Mouse (Mus musculus) neural tube, embryonic 12.5 days (tissue): ENCODE results near the gene Larp4b. TPM values are rescaled to one million over a fixed set of nuclear protein-coding genes. Genes with fewer than 3 reads are reported as not detected.
A peak's percentile ranks its signal among the peaks of the same experiment; 100 is the strongest.

Experiments used
- ATAC-seq: fragments of 200-750 bp; cut with Nextera tagmentation; 2 replicates; pipeline ENCODE4 v1.8.0; 2017; ENCODE audit warnings: low read depth, mild to moderate bottlenecking, moderate TSS enrichment, moderate library complexity; ENCODE audit not compliant: low FRiP score
- H3K27ac ChIP-seq: fragments of 300-500 bp; sonication (generic); 2 replicates; pipeline ENCODE4 v1.5.1; 2016
- H3K27me3 ChIP-seq: fragments of 300-500 bp; sonication (generic); replicated peaks from 2 replicates; pipeline ENCODE4 v1.6.1; 2016; ENCODE audit warnings: mild to moderate bottlenecking
- H3K36me3 ChIP-seq: fragments of 300-500 bp; sonication (generic); 2 replicates; pipeline ENCODE4 v1.6.1; 2016; ENCODE audit warnings: mild to moderate bottlenecking
- H3K4me1 ChIP-seq: fragments of 300-500 bp; sonication (generic); 2 replicates; pipeline ENCODE4 v1.6.1; 2016
- H3K4me2 ChIP-seq: fragments of 300-500 bp; sonication (generic); replicated peaks from 2 replicates; pipeline ENCODE4 v1.6.1; 2016; ENCODE audit warnings: mild to moderate bottlenecking
- H3K4me3 ChIP-seq: fragments of 300-500 bp; sonication (generic); 2 replicates; pipeline ENCODE4 v1.5.1; 2016
- H3K9ac ChIP-seq: fragments of 300-500 bp; sonication (generic); 2 replicates; pipeline ENCODE4 v1.6.1; 2016; ENCODE audit warnings: mild to moderate bottlenecking
- H3K9me3 ChIP-seq: fragments of 300-500 bp; sonication (generic); 2 replicates; pipeline ENCODE4 v1.6.1; 2016; ENCODE audit warnings: mild to moderate bottlenecking
- WGBS: fragments of 180-500 bp; shearing (Covaris S2); methylation state at CpG from one replicate; pipeline ENCODE4 v1.1.7; 2016; 5-methylcytosine and 5-hydroxymethylcytosine counted together
- polyA plus RNA-seq: library from polyadenylated mRNA; unstranded; fragments of >200 nt; fragmentation: Nextera tagmentation; extraction: Ambion mirVana; gene quantifications from 2 replicates; pipeline ENCODE4 v1.2.1, GENCODE M21; 2016

Larp4b gene
- polyA plus RNA-seq, 1 experiment from 2014 or later: 34.5 TPM

DNA sequence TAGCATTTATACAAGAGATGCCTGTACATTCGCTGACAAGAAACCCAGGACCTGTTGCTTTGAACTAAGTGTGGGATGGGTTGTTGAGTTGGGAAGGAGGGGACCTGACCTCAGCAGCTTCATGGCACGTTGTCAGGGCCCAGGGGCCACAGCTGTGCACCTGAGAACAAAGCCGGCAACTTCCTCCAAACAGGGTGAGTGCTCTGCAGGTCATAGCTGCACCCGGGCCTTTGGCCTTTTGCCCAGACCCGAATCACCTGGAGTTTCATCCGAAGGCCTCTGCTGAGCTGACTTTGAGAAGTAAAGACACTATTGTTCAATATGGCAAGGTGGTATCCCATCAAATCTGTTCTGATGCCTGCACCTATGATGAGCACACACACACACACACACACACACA lies 90.6 kb downstream of the Larp4b start:
- H3K4me1 ChIP-seq: peaks cover 6% of the 10 kb centered on the region; the same call in 1 of the 2 replicates
- no peak overlapping the region for H3K9ac ChIP-seq
- no peak overlapping the region for H3K4me3 ChIP-seq
- no peaks in the 10 kb centered on the region for H3K9me3 ChIP-seq
- no peak overlapping the region for H3K27ac ChIP-seq
- 92% methylated on average over 6 of the region's 6 CpGs for WGBS
- no peak for ATAC-seq
- no peak overlapping the region for H3K4me2 ChIP-seq
- H3K27me3 ChIP-seq: no peaks in the 10 kb centered on the region
- H3K36me3 ChIP-seq: no peaks in the 10 kb centered on the region

DNA sequence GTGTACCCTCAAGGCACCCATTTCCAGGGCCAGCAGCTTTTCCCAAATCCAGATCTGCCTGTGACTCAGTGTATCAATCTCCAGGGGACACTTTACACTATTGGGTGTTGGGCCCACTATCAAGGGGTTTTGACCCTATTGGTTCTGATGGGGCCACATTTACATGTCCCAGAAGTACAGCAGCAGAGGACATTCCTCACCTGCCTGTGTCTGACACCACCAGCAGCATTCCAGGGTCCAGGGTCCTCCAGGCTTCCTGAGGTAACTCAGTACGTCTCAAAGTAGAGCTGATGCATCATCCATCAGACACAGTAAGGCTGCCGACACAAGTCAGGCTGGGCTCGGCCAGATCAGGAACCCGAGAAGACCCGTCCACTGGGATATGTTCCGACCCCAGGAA lies 91.0 kb downstream of the Larp4b start:
- Histone ChIP-seq H3K4me1 (peaks cover 6% of the 10 kb centered on the region; the same call in 1 of the 2 replicates), H3K9ac (no peak overlapping the region), H3K4me3 (no peak overlapping the region), H3K4me2 (no peak overlapping the region), H3K9me3 (no peaks in the 10 kb centered on the region), H3K36me3 (no peaks in the 10 kb centered on the region), H3K27ac (no peak overlapping the region), H3K27me3 (no peaks in the 10 kb centered on the region)
- ATAC-seq: no peak
- 92% methylated on average over 6 of the region's 6 CpGs for WGBS

- peak; percentile 48 for ATAC-seq
- Histone ChIP-seq H3K9me3 (no peaks in the 10 kb centered on the region), H3K9ac (no peak overlapping the region), H3K4me3 (no peak overlapping the region), H3K4me2 (no peak overlapping the region), H3K36me3 (no peaks in the 10 kb centered on the region), H3K27ac (no peak overlapping the region), H3K27me3 (no peaks in the 10 kb centered on the region), H3K4me1 (peaks cover 6% of the 10 kb centered on the region; the same call in 1 of the 2 replicates)
- 63% methylated on average over 7 of the region's 7 CpGs for WGBS
Observed at GRCm38 (mm10) chr13:9187156-9187555, 93.5 kb downstream of the Larp4b start.

GRCm38 (mm10) chr13:9187566-9188530 lies 94.2 kb downstream of the Larp4b start:
- no peak overlapping the region for H3K9ac ChIP-seq
- ATAC-seq: peak; percentile 16

GRCm38 (mm10) chr13:9189481-9189880 lies 95.8 kb downstream of the Larp4b start:
- no peak for ATAC-seq

More at GRCm38 (mm10) chr13:9187566-9188530, 94.2 kb downstream of the Larp4b start:
- Histone ChIP-seq H3K27ac (no peak overlapping the region), H3K36me3 (no peaks in the 10 kb centered on the region), H3K4me2 (no peak overlapping the region; the same call in 1 of the 2 replicates), H3K9me3 (no peaks in the 10 kb centered on the region), H3K4me1 (peaks cover 6% of the 10 kb centered on the region; the same call in 1 of the 2 replicates), H3K27me3 (no peaks in the 10 kb centered on the region), H3K4me3 (no peak overlapping the region)
- WGBS: 64% methylated on average over 22 of the region's 22 CpGs

GRCm38 (mm10) chr13:9191172-9192140 lies 97.8 kb downstream of the Larp4b start:
- Histone ChIP-seq H3K4me1 (peaks cover 6% of the 10 kb centered on the region; the same call in 1 of the 2 replicates), H3K9me3 (no peaks in the 10 kb centered on the region), H3K9ac (no peak overlapping the region), H3K4me2 (no peak overlapping the region), H3K27me3 (no peaks in the 10 kb centered on the region), H3K4me3 (no peak overlapping the region), H3K36me3 (no peaks in the 10 kb centered on the region), H3K27ac (no peak overlapping the region)
- ATAC-seq: no peak
- WGBS: 57% methylated on average over 15 of the region's 15 CpGs

More at GRCm38 (mm10) chr13:9189481-9189880, 95.8 kb downstream of the Larp4b start:
- Histone ChIP-seq H3K36me3 (no peaks in the 10 kb centered on the region), H3K9ac (no peak overlapping the region), H3K4me2 (no peak overlapping the region), H3K9me3 (no peaks in the 10 kb centered on the region), H3K27ac (no peak overlapping the region), H3K27me3 (no peaks in the 10 kb centered on the region), H3K4me1 (peaks cover 6% of the 10 kb centered on the region; the same call in 1 of the 2 replicates), H3K4me3 (no peak overlapping the region)
- 97% methylated on average over 5 of the region's 5 CpGs for WGBS

- no peak overlapping the region for H3K9ac ChIP-seq
- H3K36me3 ChIP-seq: no peaks in the 10 kb centered on the region
- H3K27ac ChIP-seq: no peak overlapping the region
- no peak overlapping the region for H3K4me3 ChIP-seq
- no peaks in the 10 kb centered on the region for H3K9me3 ChIP-seq
- ATAC-seq: no peak
- H3K4me1 ChIP-seq: peaks cover 4% of the 10 kb centered on the region; the same call in 1 of the 2 replicates
- H3K27me3 ChIP-seq: no peaks in the 10 kb centered on the region
- 52% methylated on average over 9 of the region's 9 CpGs for WGBS
- H3K4me2 ChIP-seq: no peak overlapping the region
Observed at GRCm38 (mm10) chr13:9192797-9193330, 99.2 kb downstream of the Larp4b start.

DNA sequence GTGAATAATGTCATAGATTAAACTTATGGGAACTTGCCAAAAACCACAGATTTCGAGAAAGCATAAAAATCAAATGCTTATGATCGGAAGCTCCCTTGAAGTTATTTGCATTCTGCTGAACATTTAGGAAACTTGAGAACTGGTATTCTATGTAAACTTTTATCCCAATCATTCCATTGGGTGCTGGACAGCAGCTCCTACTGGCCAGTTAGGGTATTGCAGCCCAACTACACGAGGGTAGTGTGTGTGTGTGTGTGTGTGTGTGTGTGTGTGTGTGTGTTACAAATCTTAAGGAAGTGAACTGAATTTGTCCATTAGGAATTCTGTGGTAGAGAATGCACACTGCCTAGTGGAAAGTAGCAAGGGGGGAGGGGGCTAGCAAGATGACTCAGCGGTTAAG lies 101.0 kb downstream of the Larp4b start:
- Histone ChIP-seq H3K4me3 (no peak overlapping the region), H3K4me1 (peaks cover 5% of the 10 kb centered on the region; the same call in 1 of the 2 replicates), H3K9ac (no peak overlapping the region), H3K36me3 (no peaks in the 10 kb centered on the region), H3K27ac (no peak overlapping the region), H3K9me3 (no peaks in the 10 kb centered on the region), H3K4me2 (no peak overlapping the region), H3K27me3 (no peaks in the 10 kb centered on the region)
- 83% methylated on average over 4 of the region's 4 CpGs for WGBS
- no peak for ATAC-seq

- no peak for ATAC-seq
- no peaks in the 10 kb centered on the region for H3K27me3 ChIP-seq
- H3K4me1 ChIP-seq: peaks cover 5% of the 10 kb centered on the region; the same call in 1 of the 2 replicates
- no peak overlapping the region for H3K27ac ChIP-seq
- no peaks in the 10 kb centered on the region for H3K36me3 ChIP-seq
- H3K4me2 ChIP-seq: no peak overlapping the region
- H3K4me3 ChIP-seq: no peak overlapping the region
- H3K9ac ChIP-seq: no peak overlapping the region
- 60% methylated on average over 4 of the region's 4 CpGs for WGBS
- H3K9me3 ChIP-seq: no peaks in the 10 kb centered on the region
Observed at GRCm38 (mm10) chr13:9195565-9195964, 101.9 kb downstream of the Larp4b start.

DNA sequence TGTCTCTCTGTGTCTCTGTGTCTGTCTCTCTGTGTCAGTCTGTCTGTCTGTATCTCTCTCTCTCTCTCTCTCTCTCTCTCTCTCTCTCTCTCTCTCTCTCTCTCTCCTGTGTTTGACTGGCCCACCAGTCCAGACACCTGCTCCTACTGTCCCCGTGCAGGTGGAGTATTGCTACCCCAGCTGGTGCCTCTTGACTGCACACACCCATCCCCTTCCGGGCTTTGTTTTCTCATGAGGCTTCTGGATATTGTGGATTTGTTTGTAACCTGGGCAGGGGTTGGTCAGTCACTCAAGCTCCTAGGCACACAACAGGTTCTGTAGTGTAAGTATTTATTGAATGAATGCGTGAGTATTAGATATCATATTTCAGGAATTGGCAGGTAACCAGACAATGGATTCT lies 104.4 kb downstream of the Larp4b start:
- H3K27ac ChIP-seq: no peak overlapping the region
- H3K4me3 ChIP-seq: no peak overlapping the region
- H3K9ac ChIP-seq: no peak overlapping the region
- ATAC-seq: no peak
- H3K9me3 ChIP-seq: no peaks in the 10 kb centered on the region
- H3K27me3 ChIP-seq: no peaks in the 10 kb centered on the region
- no peak overlapping the region for H3K4me2 ChIP-seq
- H3K36me3 ChIP-seq: no peaks in the 10 kb centered on the region
- peaks cover 5% of the 10 kb centered on the region; the same call in 1 of the 2 replicates for H3K4me1 ChIP-seq
- WGBS: 72% methylated on average over 3 of the region's 3 CpGs

- Histone ChIP-seq H3K4me2 (peak overlapping the region; percentile 51), H3K9me3 (no peaks in the 10 kb centered on the region), H3K27me3 (no peaks in the 10 kb centered on the region), H3K9ac (no peak overlapping the region), H3K27ac (no peak overlapping the region), H3K36me3 (no peaks in the 10 kb centered on the region), H3K4me3 (no peak overlapping the region), H3K4me1 (peaks cover 5% of the 10 kb centered on the region; the same call in 1 of the 2 replicates)
- WGBS: 37% methylated on average over 19 of the region's 19 CpGs
- ATAC-seq: peak; percentile 93
Observed at GRCm38 (mm10) chr13:9198728-9199464, 105.2 kb downstream of the Larp4b start.
